Mouse (Mus musculus) spleen, adult 2 months (tissue): ENCODE measurements around the gene Tpp1. TPM values are rescaled to one million over a fixed set of nuclear protein-coding genes. Genes with fewer than 3 reads are reported as not detected.
A peak's percentile ranks its signal among the peaks of the same experiment; 100 is the strongest.

Experiments used
- DNase-seq, 2 experiments: peaks; one replicate each; pipeline versions ENCODE4 v3.0.0 to v3.0.0-alpha.2; 2012 to 2021; ENCODE audit warnings: low spot score in 2 of 2, low read depth in 1 of 2
- H3K27ac ChIP-seq: fragments of 200-500 bp; 2 replicates; pipeline ENCODE4 v1.5.1; 2012; ENCODE audit warnings: low read length, inconsistent platforms; ENCODE audit not compliant: insufficient read depth
- H3K27me3 ChIP-seq: fragments of 200-500 bp; 2 replicates; pipeline ENCODE4 v1.6.1; 2012; ENCODE audit warnings: mild to moderate bottlenecking, moderate library complexity, low read length, inconsistent platforms; ENCODE audit not compliant: control insufficient read depth, insufficient read depth
- H3K36me3 ChIP-seq: fragments of 200-500 bp; 2 replicates; pipeline ENCODE4 v1.6.1; 2012; ENCODE audit warnings: mild to moderate bottlenecking, low read length, inconsistent platforms; ENCODE audit not compliant: control insufficient read depth, insufficient read depth
- H3K4me1 ChIP-seq: fragments of 200-500 bp; 2 replicates; pipeline ENCODE4 v1.6.1; 2011; ENCODE audit warnings: inconsistent platforms; ENCODE audit not compliant: control insufficient read depth, insufficient read depth, insufficient read length
- H3K4me3 ChIP-seq: fragments of 200-500 bp; 2 replicates; pipeline ENCODE4 v1.5.1; 2011; ENCODE audit warnings: mild to moderate bottlenecking, inconsistent platforms; ENCODE audit not compliant: insufficient read depth, insufficient read length; ENCODE audit errors: extremely low read depth
- CTCF ChIP-seq: fragments of 200-500 bp; IDR thresholded peaks from 2 replicates; pipeline ENCODE4 v1.5.1; 2011; ENCODE audit warnings: mild to moderate bottlenecking, inconsistent platforms; ENCODE audit not compliant: insufficient read depth, insufficient read length, insufficient replicate concordance; ENCODE audit errors: extremely low read depth
- POLR2A ChIP-seq: fragments of 200-500 bp; IDR thresholded peaks from 2 replicates; pipeline ENCODE4 v1.6.1; 2011; ENCODE audit warnings: low read depth, low read length, inconsistent platforms
- WGBS: fragments of 180-500 bp; shearing (Covaris S2); methylation state at CpG from one replicate; pipeline ENCODE4 v1.1.7; 2018; 5-methylcytosine and 5-hydroxymethylcytosine counted together
- polyA plus RNA-seq: library from polyadenylated mRNA; depleted of rRNA; stranded (reverse); fragments of >200 nt; gene quantifications from 2 replicates; pipeline ENCODE4 v1.2.3, GENCODE M21; 2012; rRNA removed

The Tpp1 gene
- 83.3 and 87.4 TPM in 2 replicates for polyA plus RNA-seq

DNA sequence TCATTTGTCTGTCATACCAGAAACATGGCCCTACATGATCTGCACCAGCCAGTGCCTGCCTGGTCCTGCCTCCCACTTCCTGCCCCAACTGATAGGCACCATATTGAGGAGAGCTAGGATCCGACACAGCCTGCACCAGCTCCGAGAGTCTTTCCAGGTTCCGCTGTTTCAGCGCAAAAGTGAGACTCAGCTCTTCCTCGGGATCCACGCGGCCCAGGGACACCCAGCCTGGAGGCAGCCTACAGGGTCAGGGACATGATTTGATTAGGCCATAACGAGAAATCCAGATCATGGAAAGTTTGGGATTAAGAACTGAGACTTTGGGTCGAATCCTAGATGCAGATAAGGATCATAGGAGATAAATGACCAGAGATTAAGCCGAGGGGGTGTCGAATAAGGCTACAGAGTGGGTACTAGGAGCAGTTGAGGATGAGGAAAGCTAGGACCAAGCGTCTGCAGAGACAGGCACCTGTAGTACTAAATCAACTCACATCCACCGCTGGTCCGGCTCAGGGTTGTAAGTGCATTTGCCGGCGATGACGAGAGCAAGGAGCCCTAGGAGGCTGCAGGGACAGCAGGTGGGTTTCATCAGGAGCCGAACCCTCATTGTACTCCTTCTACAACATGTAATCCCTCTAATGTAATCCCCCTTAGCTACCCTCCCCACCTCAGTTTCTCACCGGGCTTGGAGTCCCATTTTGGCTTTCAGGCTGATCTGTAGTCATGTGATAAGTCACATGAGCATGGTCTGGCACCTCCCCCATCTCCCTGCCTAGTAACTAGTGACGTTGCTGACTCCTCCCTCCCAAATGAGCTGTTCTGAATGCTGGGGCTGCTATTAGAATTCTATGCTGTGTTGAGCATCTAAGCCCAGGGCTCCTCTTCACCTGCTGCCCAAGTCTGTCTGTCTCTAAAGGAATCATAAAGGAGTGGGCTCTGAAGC is at the start of gene Tpp1:
Gene Tpp1, minus strand, starts transcription at position 745 of the 943 bp plus-strand sequence.
- 0 out of 2 replicates have a peak, but pooled peaks have one; percentile 8 for TF ChIP-seq POLR2A
- TF ChIP-seq CTCF: no peak
- peak; percentile 88 to 92 for DNase-seq
- peaks cover 3% of the 10 kb centered on the region for H3K36me3 ChIP-seq
- peaks cover 5% of the 10 kb centered on the region; the same call in 1 of the 2 replicates for H3K4me1 ChIP-seq
- H3K4me3 ChIP-seq: peak within 1 kb of the TSS; percentile 92
- peak within 1 kb of the TSS; percentile 62 for H3K27ac ChIP-seq
- no peaks in the 10 kb centered on the region for H3K27me3 ChIP-seq
- 25% methylated on average over 20 of the region's 20 CpGs for WGBS

DNA sequence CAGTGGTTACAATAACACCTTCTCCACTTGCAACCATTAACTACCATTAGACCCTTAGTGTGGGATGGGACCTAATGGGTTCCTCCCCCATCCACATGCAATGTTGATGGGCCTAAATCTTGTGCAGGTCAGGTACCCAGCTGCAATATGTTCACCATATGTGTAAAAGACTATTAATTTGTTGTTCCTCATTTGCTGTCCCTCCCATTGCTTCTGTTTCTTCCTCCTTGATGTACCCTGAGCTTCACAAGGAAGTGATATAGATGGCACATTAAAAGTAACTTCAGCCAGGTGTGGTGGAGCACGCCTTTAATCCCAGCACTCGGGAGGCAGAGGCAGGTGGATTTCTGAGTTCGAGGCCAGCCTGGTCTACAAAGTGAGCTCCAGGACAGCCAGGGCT is 44.9 kb upstream of the Tpp1 start:
- TF ChIP-seq POLR2A: no peak
- TF ChIP-seq CTCF: no peak
- Histone ChIP-seq H3K4me3 (no peak overlapping the region), H3K36me3 (no peaks in the 10 kb centered on the region), H3K27me3 (no peaks in the 10 kb centered on the region; the same call in 1 of the 2 replicates), H3K27ac (no peak overlapping the region), H3K4me1 (no peaks in the 10 kb centered on the region)
- 76% methylated on average over 3 of the region's 3 CpGs for WGBS
- no peak for DNase-seq

DNA sequence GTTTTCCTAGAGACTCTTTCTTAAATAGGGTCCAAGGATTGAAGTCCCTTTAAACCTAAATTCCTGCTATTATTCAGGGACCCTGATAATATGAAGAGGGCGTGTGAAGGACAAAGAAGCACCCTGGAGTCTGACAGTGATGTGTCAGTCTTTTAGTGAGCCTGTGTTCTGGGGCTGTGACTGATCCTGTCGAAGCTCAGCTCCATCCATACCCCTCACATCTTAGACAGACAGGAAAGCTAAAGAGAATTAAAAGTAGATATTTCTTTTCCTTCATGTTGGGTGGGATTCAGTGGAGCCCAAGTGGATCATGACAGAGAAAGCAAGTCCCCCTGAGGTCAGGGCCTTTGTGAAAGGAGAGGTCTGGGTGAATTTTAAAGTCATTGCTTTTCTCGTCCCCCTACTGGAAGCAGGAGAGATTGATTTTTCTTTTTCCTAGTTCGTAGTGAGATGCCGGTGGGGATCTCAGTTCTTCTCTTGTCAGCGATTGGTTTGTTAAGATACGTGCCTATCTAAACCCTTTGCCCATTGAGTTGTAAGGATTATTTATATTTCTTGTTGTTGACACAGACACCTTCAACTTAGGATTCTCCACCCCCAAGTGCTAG is 43.8 kb upstream of the Tpp1 start:
- no peaks in the 10 kb centered on the region for H3K36me3 ChIP-seq
- 42% methylated on average over 7 of the region's 7 CpGs for WGBS
- H3K27ac ChIP-seq: no peak overlapping the region
- TF ChIP-seq CTCF: no peak
- no peak for TF ChIP-seq POLR2A
- no peaks in the 10 kb centered on the region for H3K4me1 ChIP-seq
- DNase-seq: no peak
- no peak overlapping the region for H3K4me3 ChIP-seq
- H3K27me3 ChIP-seq: peaks cover 1% of the 10 kb centered on the region; the same call in 1 of the 2 replicates

DNA sequence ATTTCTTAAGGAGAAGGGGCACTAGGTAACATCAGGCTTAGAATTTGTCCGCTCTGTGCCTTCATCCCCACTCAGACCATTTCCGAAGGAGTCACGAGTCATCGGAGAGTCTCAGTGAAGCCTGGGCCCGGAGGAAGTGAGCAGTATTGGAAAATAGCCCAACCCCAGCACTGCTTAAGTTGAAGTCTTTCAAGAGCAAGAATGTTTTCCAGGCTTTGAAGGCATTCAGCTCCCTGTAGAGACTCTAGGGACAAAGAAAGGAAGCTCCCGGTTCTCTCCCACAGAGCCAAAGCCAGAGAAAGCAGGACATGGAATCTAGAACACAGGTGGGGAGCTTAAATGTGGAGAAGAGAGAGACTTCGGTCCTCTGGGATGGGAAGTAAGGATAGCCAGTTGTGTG is 41.7 kb upstream of the Tpp1 start:
- H3K36me3 ChIP-seq: no peaks in the 10 kb centered on the region
- DNase-seq: no peak
- TF ChIP-seq CTCF (no peak), POLR2A (no peak)
- H3K4me1 ChIP-seq: no peaks in the 10 kb centered on the region
- peaks cover 1% of the 10 kb centered on the region; the same call in 1 of the 2 replicates for H3K27me3 ChIP-seq
- H3K4me3 ChIP-seq: no peak overlapping the region
- no peak overlapping the region for H3K27ac ChIP-seq
- WGBS: 84% methylated on average over 7 of the region's 7 CpGs

DNA sequence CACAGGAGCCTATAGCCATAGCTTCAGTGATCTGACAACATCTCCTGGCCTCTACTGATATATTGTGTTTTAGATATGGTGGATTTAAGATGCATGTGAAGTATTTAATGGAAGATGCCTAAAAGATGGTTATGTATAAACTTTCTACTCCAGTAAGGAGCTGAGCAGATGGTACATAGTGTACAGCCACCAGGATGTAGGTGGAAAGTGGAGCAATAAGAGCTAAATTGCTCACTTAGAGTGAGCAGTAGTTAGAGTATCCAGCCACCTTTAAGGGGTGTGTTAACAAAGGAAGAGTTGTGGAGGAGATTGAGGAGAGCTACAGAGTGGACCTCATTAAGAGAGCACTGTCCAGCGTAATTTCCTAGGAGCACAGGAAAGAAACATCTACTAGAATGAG is 39.1 kb upstream of the Tpp1 start:
- peaks cover 17% of the 10 kb centered on the region for H3K27me3 ChIP-seq
- peaks cover 6% of the 10 kb centered on the region; the same call in 1 of the 2 replicates for H3K4me1 ChIP-seq
- DNase-seq: no peak
- H3K36me3 ChIP-seq: no peaks in the 10 kb centered on the region
- H3K4me3 ChIP-seq: no peak overlapping the region
- TF ChIP-seq CTCF (no peak), POLR2A (no peak)
- 85% methylated on average over 1 of the region's 1 CpGs for WGBS
- H3K27ac ChIP-seq: no peak overlapping the region

DNA sequence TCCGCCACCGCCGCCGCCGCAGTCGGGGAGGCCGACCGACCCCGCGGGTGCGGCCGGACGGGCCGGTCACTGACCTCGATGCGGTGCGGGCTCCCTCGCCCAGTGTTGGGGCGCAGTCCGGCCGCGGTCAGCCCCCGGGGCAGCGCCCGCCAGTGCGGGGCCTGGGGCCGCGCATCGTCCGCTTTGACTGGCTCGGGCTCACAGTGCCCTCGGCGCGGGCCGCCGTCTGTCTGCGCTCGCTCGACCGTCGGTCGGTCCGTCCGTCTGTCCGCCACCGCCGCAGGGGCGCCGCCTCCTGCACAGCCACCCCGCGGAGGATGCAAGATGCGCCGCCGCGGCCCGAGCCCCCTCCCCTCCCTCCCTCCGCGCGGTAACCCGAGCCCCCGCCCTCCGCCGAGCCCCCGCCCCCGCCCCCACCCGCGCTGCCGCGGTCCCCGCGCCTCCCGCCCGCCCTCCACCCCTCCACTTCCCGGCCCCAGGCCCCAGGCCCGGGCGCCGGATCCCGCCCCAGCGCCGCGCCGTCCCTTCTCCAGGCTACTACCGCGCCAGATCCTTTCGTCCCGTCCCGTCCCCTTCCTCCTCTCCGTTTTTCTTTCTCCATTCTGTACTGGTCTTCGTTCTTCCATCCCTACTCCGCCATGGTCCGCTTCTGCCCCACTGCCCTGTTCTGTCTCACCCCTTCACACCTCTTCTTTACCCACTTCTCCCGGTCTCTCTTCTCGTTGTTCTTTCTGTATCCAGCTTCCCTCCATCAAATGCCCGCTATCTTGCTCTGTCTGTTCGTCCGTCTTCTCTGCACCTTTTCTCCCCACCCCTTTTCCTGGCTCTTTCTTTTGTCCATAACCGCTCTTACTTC is 35.5 kb upstream of the Tpp1 start, which contains the start of gene Dchs1:
Gene Dchs1, minus strand, starts transcription at position 370 of the 856 bp plus-strand sequence.
- WGBS: 5% methylated on average over 72 of the region's 97 CpGs
- no peaks in the 10 kb centered on the region for H3K36me3 ChIP-seq
- peaks cover 6% of the 10 kb centered on the region; the same call in 1 of the 2 replicates for H3K4me1 ChIP-seq
- H3K27ac ChIP-seq: peak within 1 kb of the TSS; percentile 38; the same call in 1 of the 2 replicates
- no peak for TF ChIP-seq POLR2A
- no peak for TF ChIP-seq CTCF
- H3K4me3 ChIP-seq: peak within 1 kb of the TSS; percentile 52
- peaks cover 17% of the 10 kb centered on the region for H3K27me3 ChIP-seq
- no peak for DNase-seq
